ENCODE assay signal across 14 mouse cellular contexts in the genomic region with DNA sequence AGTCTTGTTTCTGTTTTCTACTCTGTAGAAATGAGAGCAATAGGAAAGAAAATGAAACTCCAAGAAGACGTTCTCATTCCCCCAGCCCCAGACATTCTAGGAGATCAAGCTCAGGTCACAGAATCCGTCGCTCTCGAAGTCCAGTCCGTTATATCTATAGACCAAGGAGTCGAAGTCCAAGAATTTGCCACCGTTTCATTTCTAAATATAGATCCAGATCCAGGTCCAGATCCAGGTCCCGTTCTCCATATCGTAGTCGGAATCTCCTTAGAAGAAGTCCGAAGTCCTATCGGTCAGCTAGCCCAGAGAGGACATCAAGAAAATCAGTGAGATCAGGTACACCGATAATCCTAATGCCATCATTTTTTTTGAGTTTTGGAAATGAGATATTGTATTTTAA.
DNase-seq lines count a peak whose midpoint lies in the region.
"Had no signal": no experiment of that assay in that cellular context is flagged by ENCODE, and none has a peak within 500 bp of the region (broad histone marks: within the 10 kb centered on the region; RNA-seq: fewer than 3 reads in every experiment).

No protein-coding gene starts in this region.

- DNase-seq in gastrocnemius, adult 18-20 months (ENCODE audit: low spot score) = peak; percentile 57
- DNase-seq in gastrocnemius, postnatal 4 days (ENCODE audit: low spot score in 2 of 2) = no peak
- peak; percentile 8 to 20 for DNase-seq in gastrocnemius, adult 8-10 months (ENCODE audit: low spot score in 2 of 2)
- DNase-seq in gastrocnemius, postnatal 10 days = no peak
- peak; percentile 61 for DNase-seq in skeletal muscle tissue, adult 2 months (ENCODE audit: low read depth, low spot score)
- DNase-seq: adrenal gland, adult 8-10 months; adrenal gland, postnatal 14 days; adrenal gland, postnatal 36 days; B cell, adult 2 months; cerebellum, adult 11-12 months; cerebellum, adult 2 months; cerebellum, adult 9-10 months; cerebellum, postnatal 10 days; cerebellum, postnatal 25 days had no signal

Comparison
In these comparisons a context has a peak if more than half of its experiments do, and no peak if none do; other contexts are left out.
1. DNase-seq: peak in gastrocnemius, adult 18-20 months (single experiment), gastrocnemius, adult 8-10 months (2 of 2) and skeletal muscle tissue, adult 2 months (single experiment); none in gastrocnemius, postnatal 4 days (0 of 2) and gastrocnemius, postnatal 10 days (single experiment).